Mouse (Mus musculus) fibroblast of lung, adult 2 months (primary cell): ENCODE results near the gene Pcsk2.

ENCODE experiments used
- DNase-seq: peaks from one replicate; pipeline ENCODE4 v3.0.0-alpha.2; 2011; ENCODE audit warnings: low read depth

Pcsk2 gene

DNA sequence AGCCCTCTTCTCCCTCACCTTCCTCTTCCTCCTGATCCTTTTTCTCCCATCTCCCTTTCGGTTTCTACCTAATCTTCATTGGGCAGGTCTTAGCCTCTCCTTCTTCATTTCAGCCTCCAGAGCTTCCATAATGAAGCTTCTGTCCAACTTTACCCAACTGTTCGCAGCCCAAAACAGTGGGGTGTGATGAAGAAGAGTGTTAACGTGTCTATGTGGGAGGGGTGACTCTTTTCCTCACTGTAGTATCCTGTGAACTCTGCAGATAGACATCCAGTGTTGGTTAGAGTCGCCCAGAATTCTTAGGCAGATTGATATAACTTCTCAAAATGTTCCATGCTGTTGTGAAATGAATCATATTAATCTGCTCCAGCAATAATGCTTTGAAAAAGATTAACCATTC, 98.4 kb downstream of the Pcsk2 start:
- DNase-seq, result no peak

DNA sequence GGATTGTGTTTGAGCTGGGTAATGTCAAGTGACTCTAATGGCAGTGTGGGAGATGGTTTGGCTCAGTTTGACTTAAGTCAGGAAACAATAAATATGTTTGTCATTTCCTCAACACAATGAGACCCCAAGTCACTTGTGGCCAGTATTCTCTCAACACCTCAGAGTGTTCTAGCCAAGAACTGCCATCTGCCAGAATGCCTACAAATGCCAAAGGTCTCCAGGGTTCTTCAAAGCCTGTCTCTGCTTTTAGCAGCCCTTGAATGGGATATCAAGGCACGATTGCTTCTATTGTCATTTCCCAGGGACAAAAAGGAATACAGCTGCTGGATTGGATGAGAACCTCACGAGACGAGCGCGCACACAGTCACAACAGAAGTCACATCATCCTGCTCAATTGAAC, 100.0 kb downstream of the Pcsk2 start:
- DNase-seq, result no peak

DNA sequence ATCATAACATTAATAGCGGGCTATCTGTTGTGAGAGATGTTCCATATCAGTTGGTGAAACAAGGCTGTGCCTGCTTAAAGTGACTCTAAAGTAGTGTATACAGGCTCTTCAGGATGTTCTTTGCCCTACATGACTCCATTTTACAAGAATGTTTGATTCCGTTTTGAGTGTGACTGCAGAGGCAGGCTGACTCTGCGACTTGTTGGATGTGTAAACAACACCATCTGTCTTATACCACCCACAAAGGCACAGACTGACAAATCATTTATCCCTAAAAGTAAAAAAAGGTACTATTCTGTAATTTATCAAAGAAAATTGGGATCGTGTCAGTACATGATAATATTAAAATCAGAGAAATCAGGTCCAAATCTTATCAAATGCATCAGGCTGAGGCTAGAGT, 108.7 kb downstream of the Pcsk2 start:
- no peak for DNase-seq

DNA sequence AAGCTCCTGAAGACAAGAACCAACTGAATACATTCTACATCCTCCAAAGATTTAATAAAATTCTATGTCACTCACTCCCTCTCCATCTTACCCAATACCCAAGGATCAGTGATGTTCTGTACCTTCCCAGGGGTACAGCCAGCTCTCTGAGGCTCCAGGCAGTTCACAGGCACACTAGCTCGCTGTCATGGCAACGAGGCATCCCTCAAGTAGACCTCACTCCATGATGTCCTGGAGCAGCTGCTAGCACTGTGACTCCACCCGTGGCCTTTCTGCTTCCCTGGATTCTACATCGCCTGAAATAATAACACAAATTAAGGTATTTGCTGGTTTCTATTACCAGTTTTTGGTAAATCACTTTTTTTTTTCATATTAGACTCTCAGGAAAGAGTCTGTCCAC, 111.0 kb downstream of the Pcsk2 start:
- DNase-seq, result no peak

DNA sequence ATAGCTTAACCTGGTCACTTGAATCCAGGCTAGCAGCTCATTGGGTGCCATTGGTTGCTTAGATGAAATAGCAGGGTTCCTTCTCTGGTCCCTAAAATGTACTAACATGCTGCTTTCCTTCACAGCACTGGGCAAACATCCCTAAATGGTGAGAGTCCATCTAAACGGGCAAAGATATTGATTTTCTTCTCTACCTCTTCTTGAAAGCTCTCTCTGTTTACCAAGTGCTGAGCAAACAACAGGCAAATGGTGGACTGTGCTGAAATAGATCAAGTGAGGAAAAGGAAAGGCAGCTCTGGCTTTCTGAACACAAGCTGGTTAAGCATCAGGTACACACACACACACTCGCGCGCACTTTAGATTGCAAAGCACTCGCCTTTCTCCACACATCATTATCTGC, 120.8 kb downstream of the Pcsk2 start:
- no peak for DNase-seq

DNA sequence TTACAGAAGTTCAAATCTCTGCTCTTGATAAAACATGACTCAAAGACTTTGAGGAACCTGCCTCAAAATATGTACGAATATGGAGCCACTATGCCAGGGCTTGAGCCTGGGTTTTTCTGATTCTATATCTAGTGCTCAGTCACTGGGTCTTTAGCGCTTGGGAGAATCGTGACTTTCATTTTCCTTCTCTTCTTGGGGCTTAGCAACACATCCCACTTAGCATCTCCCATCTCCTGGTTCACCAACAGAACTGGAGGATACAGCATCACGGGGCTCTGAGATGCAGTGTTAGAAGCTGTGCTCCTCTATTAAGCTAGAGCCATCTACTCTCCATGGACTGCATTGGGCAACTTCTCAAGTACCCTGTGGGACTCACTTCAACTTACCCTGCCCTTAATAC, 131.9 kb downstream of the Pcsk2 start:
- DNase-seq, result no peak

DNA sequence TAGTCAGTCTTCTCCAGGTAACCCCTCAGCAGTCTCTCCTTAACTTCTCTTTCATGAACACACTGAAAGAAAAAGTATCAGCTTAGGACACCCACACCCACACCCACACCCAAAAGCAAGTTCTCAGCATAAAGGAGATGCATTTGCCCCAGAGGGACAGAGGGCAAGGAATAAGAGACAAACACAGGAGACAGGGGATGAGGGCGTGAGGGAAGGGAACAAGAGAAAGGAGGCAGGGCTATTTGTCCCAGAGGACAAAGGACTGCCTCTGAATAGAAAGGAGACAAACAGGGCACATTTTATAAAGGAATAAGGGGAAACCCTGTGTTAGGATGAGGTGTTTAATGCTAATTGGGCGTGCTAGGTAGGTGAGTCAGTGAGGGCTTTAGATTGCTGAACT, 133.6 kb downstream of the Pcsk2 start:
- DNase-seq, result no peak

DNA sequence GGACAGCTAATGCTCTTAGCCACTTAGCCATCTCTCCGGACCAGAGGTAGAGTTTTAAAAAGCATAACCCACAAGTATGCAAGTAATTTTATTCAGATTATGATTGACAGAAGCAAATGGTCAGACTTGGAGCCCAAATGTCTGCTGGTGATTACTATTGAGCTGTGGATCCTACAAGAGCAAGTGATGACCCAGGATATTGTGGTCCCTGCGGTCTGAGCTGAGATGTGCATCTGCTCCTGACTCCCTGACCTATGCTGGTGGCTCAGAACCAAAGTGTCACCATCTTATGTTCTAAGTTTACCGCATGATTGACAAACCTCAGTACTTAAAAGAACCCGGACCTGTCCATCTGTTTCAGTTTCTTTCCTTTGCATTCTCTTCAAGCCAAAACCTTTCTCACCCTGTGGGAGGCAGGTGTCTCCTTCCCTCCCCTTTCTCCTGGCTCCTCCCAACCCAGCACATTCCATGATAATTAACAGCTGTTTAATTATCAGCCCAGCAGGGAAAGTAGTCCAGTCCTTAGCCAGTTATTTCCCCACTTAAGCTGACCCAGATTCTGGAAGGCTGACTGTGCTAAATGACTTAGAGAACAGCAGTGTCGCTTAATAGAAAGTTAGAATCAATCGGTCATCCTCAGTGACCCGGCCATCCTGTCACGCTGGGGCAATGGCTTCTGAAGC, 136.1 kb downstream of the Pcsk2 start:
- DNase-seq, result no peak

DNA sequence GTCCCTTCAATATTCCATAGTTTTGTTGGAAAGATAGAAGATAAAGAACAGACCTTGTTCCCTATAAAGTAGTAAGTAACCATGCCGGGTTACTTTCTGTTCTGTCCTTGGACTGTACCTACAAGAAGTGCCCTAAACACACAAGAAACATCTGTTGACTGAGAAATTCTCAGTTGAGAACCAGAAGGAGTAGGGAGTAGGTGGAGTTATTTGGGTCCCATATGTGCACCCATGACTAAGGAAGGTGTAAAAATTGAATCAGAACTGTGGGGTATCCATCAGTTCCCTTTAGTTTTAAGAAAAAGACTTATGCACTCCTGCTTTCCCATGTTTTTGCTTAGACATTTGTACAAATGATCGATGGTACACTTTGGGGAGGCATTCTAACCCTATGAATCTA, 137.6 kb downstream of the Pcsk2 start:
- no peak for DNase-seq

DNA sequence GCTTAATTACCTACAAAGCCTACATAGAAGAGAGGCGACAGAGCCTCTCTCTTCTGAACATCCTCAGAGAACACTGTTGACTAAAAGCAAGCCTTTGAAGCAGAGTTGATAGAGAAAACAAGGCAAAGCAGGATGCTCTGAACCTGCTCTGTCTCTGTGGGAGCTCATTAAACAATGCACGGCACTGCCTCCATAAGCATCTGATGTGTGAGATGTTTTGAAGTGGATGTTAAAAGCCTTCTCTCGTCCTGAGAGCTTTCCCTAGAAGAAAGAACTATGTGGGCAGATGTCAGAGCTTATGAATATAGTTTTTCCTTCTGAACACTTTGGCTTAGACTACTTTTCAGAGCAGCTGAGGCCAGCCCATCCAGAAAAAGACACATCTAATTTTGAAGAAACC, 145.3 kb downstream of the Pcsk2 start:
- DNase-seq, result no peak

DNA sequence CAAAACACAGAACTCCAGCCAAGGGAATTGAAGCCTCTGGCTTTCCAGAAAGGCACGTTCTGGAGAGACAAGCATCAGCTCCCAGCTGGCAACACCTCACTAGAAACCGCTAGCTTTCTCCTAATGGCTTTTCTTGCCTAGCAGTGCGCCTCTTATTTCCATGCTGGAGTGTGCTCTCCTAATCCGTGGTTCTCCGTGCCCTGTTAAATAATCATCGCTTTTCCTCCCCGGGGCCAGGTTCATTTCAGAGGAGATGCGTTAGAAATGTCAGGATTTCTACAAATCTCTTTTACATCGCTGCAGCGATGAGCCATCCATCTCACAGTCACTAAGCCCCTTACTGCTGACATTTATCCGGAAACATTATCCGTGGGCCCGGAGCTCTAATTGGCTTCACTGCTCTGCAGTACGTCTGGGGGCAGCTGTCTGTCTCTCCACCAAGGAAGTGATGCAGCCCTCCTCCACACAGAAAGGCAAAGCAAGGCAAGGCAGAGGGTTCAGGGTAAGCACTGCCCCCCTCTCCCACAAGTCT, 150.1 kb downstream of the Pcsk2 start:
- no peak for DNase-seq

DNA sequence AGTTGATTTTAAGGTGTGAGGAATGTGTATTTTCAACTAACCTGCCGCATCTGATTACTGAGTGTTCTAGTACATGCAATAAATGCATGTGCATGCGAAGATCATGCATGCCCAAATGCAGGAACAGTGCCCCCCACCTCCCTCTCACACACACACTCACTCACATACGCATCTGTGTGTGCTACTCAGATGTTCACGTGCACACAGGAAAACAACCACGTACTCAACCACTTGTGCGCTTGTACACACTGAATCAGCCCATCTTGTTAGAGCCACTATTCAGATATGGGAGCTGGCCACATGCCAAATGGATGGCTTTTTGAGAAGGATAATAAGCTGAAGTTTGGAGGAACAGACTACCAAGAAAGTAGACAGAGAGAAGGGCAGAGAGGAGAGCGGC, 150.7 kb downstream of the Pcsk2 start:
- DNase-seq, result no peak

DNA sequence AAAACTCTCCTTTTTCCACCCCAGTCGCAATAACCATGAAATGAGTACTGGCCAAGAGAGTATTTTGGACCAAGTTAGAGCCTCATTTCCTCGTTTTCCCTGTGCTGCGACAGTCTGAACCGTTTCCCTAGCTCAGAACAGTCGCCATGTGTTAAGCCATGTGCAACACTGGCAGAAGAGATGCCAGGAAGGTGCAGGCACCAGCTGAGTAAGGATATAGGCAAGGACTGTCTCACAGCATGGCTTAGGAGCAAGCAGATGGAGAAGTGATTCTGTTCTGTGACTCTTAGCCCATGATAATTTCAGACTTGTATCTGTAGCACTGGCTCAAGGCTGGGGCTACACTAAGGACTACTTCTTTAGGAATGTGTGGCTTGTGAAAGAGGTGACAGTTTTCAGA, 155.2 kb downstream of the Pcsk2 start:
- no peak for DNase-seq

DNA sequence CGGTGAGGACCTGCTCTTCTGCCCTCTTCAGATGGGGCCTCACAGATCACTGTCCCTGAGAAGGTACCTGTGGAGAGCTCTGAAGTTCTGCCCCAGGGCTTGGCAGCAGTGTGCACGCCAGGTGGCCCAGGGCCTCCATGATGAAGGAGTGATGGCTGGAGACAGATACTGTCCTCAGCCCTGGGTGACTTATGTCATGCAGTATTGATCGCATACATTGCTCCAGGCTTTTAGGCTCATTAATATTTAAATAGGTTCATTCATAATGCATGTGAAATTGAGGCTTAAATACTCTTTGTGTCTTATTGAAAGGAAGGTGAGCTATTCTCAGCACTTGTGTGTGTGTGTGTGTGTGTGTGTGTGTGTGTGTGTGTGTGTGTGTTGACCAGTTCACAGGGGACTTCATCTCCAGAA, 157.0 kb downstream of the Pcsk2 start:
- no peak for DNase-seq

DNA sequence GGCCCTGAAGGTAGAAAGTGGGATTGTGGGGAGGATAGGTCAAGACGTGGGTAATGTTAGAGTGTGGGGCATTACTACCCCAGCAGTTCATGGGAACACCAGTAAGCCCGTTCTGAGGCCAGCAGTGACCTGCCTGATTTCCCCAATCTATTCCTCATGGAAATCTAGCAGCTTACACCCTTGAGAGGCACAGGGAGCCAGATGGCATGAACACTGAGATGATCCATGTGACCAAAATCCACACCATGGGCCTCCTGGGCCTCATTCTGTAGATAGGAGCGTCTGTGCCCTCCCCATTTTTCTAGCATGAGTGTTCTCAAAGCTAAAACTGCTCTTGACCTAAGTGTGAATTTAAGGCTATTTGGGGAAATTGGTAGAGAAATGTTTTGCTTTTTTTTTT, 162.2 kb downstream of the Pcsk2 start:
- DNase-seq, result no peak

DNA sequence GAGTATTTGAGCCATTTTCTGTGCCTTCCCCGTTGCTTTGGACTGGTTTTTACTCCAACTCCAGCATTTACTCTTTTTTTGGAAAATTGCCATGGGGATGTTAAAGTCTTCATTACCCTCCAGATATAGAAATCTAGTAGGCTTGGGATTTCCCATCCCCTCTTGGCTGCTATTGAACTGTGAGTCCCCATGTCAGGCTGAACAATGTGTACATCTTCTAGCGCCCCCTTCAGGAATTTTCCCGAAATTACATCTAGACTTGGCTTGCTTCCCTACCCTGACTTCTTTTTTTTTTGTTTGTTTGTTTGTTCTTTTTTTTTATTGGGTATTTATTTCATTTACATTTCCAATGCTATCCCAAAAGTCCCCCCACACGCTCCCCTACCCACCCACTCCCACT, 163.3 kb downstream of the Pcsk2 start:
- no peak for DNase-seq

DNA sequence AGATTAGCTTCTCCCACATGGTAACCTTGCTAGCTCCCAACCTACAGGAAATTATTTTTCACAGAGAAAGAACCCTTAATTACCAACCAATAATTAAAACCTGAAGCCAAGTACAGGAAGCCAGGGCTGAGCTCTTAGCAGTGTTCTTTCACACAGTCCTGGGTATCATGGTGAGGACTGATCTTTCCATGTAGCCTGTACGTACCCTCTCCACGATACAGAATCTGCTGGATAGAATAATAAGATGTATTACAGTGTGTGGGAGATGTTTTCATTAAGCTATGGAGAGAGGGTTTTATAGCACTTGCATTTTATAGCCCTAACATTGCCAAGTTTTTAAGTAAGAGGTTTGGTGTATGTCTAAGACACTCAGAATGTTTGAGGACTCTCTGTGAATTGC, 164.0 kb downstream of the Pcsk2 start:
- no peak for DNase-seq

DNA sequence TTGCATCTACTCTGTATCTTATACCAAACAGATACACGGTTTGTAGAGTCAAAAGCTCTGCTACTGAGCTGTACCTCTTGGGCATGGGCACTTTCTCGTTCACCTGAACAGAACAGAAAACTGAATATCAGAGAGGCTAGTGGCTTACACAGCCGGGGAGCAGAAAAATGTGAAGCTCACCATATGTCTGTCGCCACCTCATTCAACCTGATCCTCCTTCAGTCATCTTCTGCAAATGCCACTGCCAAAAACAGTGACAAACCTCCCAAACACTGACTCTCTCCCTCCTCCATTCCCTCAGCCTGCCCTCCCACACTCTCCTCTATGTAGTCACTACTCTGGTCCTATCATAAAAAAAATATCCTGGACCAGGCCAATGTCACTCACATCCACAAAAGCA, 165.9 kb downstream of the Pcsk2 start:
- no peak for DNase-seq

DNA sequence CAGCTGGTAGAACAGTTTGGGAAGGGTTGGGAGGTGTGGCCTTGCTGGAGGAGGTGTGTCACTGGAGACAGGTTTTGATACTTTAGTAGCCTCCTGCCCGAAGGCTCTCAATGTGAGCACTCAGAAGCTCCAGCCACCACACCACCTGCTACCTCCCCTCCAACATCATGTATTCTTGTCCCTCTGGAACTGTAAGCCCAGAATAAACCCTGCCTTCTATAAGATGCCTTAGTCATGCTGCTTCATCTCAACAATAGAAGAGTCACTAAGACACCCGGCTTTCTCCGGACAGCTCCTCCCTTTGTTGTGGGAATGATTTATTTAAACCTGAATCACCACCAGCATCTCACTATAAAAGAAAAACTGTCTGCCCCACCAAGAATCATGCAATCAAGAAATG, 166.9 kb downstream of the Pcsk2 start:
- DNase-seq, result no peak

DNA sequence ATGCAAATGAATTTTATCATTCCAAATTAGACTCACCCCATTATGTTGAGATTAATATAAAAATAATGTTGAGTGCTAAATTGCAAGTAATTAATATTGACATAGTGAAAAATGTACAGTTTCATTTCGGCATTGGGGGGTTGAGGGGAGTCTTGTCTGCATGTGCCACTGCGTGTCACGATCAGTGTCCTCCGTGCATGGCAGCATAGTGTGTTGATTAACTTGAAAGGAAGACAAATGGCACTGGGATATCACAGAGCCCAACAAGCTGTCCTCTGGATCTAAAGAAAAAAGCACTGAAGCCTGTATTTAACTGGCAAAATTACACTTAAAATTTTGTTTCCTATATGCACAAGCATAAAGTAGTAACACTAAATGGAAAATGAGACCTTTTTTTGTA, 167.9 kb downstream of the Pcsk2 start:
- no peak for DNase-seq

DNA sequence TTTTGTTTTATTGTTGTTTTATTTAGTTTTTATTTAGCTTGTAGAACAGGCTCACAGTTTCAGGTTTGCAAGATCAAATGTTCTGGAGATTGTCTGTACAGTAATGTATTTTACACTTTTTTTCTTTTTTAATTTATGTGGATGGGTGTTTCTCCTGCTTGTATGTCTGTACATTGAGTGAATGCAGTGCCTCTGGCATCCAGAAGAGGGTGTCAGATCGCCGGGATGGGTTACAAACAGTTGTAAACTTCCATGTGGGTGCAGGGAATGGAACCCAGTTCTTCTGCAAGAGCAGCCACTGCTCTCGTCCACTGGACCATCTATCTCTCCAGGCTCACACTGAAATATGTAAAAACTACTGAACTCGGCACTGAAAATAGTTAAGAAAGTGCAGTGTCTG, 169.2 kb downstream of the Pcsk2 start:
- no peak for DNase-seq

DNA sequence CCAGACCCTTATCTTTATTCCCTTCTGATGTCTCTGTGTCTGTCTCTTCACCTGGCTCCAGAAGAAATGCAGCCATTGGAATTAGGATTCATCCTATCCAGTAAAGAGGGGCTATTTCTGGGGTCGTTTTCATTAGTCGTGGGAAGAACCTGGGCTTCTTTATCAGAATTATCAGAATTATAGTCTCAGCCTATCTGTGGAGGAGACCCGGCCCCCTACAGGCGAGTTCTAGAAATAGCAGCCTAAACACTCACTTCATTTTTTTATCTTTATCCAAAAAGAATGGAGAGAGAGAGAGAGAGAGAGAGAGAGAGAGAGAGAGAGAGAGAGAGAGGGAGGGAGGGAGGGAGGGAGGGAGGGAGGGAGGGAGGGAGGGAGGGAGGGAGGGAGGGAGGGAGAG, 177.3 kb downstream of the Pcsk2 start:
- DNase-seq, result no peak

DNA sequence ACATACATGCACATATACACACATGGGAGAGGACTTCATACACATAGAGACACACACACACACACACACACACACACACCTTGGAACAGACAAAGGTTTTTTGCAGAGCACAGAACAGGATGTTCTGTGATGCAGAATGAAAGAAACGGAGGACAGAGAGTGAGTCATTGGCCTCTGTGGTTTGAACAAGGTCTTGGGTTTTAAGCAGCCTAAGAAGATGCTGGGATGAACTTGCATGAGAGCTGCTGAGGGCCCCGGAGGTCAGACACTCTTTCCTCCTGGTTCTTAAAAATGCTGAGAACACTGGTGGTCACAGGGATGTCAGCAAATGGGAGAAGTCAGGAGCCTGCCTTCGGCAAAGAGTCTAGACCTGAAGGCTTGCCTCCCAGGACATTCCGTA, 178.1 kb downstream of the Pcsk2 start:
- DNase-seq, result no peak

DNA sequence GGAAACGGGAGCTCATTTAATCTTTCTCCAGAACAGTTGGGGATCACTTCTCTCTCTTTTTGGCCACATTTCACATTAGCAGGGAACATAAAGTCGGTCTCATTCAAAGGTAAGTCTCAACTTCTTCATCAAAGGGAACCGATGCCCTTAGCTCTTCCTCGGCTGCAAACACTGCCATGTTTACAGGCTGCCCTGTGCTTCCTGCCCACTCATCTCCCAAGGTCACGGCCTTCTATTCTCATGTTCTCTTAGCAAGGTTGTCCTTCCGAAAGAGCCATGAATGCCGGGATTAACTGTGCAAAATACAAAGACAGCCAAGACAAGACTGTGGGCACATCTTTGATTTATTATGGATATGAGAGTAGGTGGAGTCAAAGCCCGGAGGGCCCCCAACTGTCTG, 178.8 kb downstream of the Pcsk2 start:
- no peak for DNase-seq

DNA sequence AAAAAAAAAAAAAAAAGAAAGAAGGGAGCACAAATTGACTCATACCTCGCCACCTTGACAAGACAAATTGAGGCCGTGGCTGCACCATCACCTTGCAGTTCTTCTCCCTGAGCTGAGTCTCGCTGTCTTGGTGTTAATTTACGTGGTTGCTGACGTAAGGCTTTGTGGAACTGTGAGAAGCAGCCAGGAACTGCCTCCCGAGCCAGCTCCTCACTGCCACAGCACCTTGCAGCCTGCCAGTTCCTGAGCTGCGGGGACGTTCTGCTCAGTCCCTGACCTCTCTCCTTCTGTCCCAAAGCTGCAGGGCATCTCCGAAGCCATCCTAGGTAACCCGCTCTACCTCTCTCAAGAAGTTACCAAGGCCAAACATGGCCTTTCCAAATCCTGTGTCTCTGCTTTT, 186.5 kb downstream of the Pcsk2 start:
- DNase-seq, result no peak
